Mouse (Mus musculus): ENCODE data around the gene Srd5a3.

Gene Srd5a3

DNA sequence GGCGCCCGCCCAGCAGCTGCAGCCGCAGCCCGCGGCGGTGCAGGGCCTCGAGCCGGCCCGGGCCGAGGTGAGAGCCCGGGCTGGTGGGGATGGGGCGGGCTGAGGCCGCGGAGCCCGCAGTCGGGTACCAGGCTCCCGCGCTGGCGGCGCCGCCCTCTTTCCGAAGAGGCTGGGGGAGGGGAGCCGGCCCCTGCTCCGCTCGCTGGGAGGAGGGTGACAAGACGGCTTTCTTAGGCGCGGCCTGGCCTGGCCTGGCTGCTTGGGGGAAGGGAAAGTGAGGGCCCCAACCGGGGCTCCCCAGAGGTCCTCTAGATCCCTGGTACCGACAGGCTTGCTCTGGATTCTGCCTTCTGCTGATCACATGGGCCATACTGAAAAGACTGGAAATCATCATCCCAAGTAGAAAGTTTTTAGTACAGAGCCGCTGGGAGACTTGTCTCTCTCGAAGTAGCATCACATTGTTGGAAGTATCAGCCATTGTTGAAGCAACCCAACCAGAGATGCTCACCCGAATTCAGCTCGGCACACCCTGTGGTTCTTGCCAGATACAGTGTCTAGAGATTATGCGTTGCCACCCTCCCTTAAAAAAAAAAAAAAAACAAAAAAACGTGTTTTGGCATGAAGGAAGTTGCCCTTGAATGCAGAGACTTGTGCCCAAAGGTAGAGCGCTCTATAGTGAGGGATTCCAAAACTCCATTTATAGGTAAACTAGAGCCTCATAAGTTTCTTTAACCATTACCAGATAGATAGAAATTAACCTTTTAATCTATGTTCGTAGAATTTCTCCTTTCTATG lies 44.4 kb downstream of the Srd5a3 start:
- ATAC-seq (ENCODE audit: insufficient number of reproducible peaks, low FRiP score, low TSS enrichment): peak; percentile 60

DNA sequence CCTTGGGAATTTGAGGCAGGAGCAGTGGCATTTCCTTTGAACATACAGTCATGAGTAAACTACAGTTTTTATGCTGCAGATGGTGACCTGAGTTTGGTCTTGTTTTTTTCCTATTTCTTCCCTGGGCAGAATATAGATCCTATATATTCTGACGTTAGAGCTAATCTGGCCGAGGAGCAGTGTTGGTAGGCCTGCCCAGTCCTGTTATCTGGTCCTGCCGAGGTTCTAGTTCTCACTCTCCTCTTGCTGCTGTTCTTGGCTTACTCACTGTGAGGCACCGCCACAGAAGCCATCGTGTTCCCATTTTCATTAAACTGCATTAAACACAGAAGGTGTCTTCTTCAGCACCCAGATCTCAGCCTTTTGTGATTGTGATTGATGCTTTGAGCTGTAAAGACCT lies 47.8 kb downstream of the Srd5a3 start:
- no peak for ATAC-seq (ENCODE audit: insufficient number of reproducible peaks, low FRiP score, low TSS enrichment)

- no peak for ATAC-seq (ENCODE audit: insufficient number of reproducible peaks, low FRiP score, low TSS enrichment)
Measured at GRCm38 (mm10) chr5:76190609-76191008, 50.5 kb downstream of the Srd5a3 start.

- no peak for ATAC-seq (ENCODE audit: insufficient number of reproducible peaks, low FRiP score, low TSS enrichment)
Measured at GRCm38 (mm10) chr5:76193075-76193474, 53.0 kb downstream of the Srd5a3 start.

DNA sequence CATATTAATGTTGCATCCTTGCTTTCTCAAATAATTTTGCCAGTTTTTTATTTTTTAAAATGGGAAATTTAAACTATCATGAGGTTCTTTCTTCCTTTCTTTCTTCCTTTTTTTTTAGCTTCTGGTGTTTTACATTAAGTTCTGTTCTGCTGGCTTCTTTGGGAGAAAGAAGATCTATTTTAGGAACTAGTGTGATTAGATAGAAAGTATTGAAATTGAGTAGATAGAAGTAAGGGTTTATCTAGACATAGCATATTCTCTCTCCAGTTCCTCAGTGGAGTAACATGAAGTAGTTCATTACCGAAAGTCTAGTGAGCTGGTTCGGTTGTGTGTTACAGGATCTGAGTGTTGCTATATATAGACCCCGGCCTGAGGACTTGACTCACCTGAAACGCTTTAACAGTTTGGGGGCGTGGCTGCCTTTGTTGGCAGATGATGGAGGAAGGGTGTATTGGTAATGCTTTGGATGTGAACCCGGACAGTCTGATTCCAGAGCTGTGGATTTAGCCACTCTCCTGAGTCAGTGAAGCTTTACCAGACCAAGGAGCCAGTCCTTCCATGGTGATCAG lies 54.4 kb downstream of the Srd5a3 start:
- no peak for ATAC-seq (ENCODE audit: insufficient number of reproducible peaks, low FRiP score, low TSS enrichment)

DNA sequence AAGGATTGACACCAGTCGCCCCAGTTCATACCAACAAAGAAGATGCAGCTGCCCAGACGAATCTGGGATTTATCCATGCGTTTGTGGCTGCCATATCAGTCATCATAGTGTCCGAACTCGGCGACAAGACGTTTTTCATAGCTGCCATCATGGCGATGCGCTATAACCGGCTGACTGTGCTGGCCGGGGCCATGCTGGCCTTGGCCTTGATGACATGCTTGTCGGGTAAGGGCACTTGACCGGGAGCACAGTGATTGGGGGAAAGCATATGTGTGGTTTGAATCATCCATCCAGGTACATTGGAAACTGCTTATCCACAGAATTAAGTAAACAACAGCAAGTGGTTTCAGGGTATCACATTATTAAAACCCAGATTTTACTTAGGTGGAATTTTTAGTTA lies 59.3 kb downstream of the Srd5a3 start:
- ATAC-seq (ENCODE audit: insufficient number of reproducible peaks, low FRiP score, low TSS enrichment): no peak

GRCm38 (mm10) chr5:76203171-76203570 lies 63.1 kb downstream of the Srd5a3 start:
- ATAC-seq (ENCODE audit: insufficient number of reproducible peaks, low FRiP score, low TSS enrichment): no peak

Data from cerebellum, adult (tissue).